Mouse (Mus musculus): ENCODE data around the gene Cul9.
"Not testable (repeated sequence)": the region's sequence is repeated elsewhere in the genome, so short reads cannot be mapped to it uniquely, and the experiment has no call there.

Gene Cul9

DNA sequence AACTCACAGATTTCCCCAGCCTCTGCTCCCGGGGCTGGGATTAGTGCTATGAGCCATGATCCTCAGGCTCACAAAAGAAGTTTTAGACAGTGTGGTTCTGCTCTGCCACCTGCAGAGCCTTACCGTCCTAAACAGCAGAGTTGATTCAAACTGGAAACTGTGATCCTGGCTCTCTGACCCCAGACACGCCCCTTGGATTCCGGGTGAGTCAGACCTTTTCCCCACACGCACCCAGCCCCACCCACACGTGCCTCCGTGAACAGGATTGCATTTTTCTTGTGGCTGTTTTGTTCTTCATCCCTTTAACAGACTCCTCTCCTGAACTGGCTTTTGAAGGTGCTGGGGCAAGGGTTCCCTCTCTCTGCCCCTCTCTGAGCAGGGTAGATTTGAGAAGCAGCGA lies 48.2 kb downstream of the Cul9 start:
- no peak for DNase-seq

GRCm38 (mm10) chr17:46496623-46497434 lies 49.4 kb downstream of the Cul9 start, which contains the start of gene Dnph1:
TSS of gene Dnph1 (plus strand) at chr17:46496711.
- DNase-seq = peak; percentile 81

- not testable (repeated sequence) for DNase-seq
Measured at GRCm38 (mm10) chr17:46496081-46496480, 50.1 kb downstream of the Cul9 start.

GRCm38 (mm10) chr17:46495486-46495885 lies 50.7 kb downstream of the Cul9 start:
- no peak for DNase-seq

GRCm38 (mm10) chr17:46487431-46487830 lies 58.8 kb downstream of the Cul9 start, which contains the start of gene Ttbk1:
TSS of gene Ttbk1 (minus strand) at chr17:46487675.
- DNase-seq = peak; percentile 72

DNA sequence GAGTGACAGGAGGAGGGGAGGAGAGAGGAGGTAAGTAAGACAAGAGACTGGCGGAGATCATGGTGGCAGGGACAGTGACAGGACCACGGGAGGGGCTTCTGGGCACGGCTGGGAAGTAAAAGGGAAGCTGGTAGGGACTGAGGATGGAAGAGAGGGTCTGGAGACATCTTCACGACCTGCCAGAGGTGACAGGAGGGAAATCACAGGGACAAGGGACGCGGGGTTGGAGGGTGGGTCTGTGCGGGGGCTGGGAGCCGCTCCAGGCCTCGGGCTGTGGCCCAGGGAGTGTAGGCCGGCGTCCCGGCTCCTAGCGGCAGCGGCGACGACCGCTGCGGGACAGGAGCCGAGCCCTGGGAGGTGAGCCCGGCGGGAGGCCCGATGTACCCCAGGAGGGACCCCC lies 59.2 kb downstream of the Cul9 start:
- peak; percentile 43 for DNase-seq

GRCm38 (mm10) chr17:46484461-46484875 lies 61.7 kb downstream of the Cul9 start:
- DNase-seq = no peak

GRCm38 (mm10) chr17:46484021-46484431 lies 62.2 kb downstream of the Cul9 start:
- DNase-seq = no peak

GRCm38 (mm10) chr17:46483561-46484001 lies 62.6 kb downstream of the Cul9 start:
- DNase-seq = peak; percentile 43

DNA sequence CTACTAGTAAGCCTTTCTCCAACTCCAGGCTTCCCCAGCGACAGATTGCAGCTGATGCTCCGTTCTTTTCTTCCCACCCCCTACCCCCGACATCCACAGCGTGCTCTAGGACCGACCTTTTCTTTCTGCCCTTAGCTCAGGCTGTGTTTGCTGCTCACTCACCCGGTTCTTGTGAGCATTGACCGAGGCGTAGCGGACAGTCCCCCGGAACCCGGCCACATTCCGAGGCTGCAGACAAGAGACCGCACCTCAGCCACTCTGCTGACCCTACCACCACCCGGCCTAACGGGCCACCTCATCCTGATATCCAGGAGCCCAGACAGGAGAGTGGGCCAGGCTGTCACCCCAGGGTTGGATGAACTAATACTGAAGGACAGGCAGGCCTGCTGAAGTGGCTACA lies 68.9 kb downstream of the Cul9 start:
- DNase-seq = no peak

- DNase-seq = no peak
Measured at GRCm38 (mm10) chr17:46476601-46477000, 69.6 kb downstream of the Cul9 start.

DNA sequence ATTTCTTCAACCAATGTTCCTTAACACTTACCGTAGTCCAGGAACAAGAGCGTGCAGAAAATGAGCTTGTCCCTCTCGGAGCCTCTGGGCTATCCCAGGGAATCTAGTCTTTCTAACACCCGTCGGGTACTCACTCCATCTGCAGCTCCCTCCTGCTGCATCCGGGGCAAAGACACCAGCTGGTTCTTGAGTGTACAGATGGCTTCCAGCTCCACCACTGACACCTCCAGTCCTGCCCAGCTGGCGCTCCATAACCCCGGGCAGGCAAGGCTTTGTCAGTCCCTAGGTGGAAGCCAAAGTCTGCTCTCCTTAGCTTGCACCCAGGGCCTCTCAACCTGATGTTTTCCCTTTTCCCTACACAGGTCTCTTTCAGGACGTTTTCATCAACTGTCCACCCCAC lies 78.4 kb downstream of the Cul9 start:
- DNase-seq = no peak

DNA sequence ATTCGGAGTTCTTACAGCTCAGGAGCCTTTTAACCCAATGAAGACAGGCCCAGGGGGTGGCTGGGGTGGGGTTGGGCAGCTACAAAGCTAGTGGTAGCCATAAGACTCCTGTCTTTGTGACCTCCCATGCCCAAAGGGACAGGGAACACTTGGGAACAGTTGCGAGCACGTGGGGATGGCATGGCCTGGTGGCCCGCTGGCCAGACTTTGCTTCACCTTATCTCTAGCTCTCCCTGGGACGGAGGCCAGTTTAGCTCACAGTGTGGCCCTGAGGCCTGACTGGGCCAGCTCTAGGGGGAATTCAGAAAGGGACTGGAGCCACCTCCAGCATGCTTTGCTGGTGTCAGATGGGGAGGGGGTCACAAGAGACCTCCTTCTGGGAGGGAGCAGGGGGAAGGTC lies 84.0 kb downstream of the Cul9 start:
- DNase-seq = no peak

DNA sequence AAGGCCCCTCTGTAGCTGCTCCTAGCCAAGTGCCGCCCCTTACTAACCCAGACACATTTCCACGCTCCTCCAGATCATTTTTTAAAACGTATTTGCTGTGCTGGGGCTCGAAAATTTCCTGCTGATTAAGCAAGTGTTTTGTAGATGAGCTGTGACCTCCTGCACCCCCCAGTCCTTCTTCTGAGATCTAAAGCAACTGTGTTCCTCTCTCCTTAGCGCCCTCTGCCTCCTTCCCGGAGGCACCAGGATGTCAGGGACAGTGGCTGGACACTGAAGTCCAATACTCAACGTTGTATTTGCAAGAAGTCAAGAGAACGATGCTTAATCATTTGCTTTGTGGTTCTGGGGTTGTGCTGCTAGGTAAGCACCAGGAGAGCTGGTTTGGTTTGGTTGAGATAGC lies 84.8 kb downstream of the Cul9 start:
- DNase-seq = no peak

DNA sequence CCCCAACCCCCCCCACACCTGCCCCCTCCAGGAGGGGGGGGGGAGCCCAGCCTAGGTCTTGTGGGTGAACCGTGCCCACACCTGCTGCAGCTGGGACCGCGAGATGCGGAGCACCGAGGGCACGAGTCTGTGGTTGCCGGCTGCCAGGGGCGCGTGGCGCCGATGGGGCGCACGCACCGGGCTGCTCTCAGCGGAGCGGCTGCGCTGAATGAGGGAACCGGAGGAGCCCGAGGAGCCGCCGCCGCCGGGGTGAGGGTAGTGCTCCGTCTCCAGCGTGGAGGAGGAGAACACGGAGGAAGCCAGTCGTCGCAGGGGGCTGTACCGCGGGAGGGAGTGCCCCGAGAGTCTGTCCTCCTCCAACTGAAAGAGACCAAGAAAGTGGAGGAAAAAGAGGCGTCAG lies 85.5 kb downstream of the Cul9 start:
- DNase-seq = no peak

DNA sequence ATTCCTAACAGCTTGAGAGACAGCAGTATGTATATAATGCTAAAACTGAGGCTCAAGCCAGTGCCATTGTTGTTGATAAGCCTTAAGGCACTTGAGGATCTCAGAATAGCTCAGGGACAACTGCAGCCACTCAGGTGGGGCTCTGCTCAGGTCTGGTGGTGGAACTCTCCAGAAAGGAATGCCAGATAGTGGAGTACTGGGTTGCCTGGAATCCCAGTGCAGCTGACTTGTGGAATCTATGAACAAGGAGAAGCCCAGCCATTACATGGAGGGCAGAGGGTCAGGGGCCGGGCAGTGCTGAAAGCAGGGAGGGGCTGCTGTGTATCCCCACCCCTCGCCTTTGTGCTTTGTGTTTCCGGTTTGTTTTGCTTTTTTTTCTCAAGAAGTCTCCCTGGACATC lies 87.7 kb downstream of the Cul9 start:
- DNase-seq = no peak

DNA sequence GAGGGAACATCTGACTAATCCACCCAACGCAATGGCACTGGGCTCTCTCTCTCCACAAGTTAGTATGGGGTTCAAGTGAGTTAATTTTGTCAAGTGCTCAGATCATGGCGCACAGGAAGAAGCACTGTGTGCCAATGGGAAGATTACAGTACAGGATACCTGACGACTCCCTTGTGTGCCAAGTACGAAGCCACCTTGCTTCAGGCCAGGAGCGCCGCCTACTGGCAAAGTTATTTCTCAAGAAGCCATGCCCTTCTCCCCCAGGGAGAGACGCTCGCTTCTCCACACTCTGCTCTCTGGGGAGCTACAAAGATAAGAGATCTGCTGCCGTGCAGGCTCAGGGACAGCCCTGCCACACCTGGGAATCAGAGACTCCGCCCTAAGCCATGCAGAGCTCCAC lies 88.4 kb downstream of the Cul9 start:
- peak; percentile 48 for DNase-seq

GRCm38 (mm10) chr17:46455110-46455691 lies 91.0 kb downstream of the Cul9 start:
- peak; percentile 40 for DNase-seq

DNA sequence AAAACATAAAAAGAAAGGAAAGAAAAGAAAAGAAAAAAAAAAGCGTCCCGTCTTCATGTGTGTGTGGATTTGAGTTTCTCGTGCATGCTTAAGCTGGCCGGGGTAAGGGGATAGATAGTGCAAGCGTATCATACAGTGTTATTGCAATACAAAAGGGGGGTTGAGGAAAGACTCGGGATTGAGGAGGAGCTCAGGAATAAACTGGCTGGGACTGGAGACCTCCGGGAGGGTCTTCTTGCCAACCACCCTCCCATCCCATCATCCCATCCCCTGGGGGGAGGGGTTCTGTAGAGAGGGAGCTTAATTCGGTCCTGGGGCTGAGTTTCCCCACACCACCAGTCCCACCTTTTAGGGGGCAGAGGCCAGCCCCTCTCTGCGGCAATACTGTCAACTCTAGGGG lies 91.6 kb downstream of the Cul9 start:
- no peak for DNase-seq

DNA sequence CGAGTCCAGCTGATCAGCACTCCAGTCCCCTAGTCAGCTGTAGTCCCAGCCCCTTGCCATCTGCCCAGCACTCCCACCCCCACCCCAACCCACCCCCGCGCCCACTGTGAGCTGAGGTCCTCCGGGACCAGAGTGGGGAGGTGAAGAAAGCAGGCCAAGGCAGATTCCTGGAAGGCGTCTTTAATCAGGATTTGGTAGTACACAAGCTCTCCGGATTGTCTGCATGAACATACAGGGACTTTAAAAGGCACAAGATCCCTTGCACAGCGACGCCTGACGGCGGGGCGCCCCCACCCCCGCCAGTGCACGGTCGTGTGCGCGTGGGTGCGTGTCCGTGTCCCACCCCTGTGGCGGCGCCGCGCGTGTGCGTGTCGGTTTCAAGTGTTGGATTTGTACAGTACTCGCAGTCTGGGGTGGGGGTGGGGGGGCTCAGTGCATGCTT lies 92.2 kb downstream of the Cul9 start:
- no peak for DNase-seq

GRCm38 (mm10) chr17:46453302-46453948 lies 92.8 kb downstream of the Cul9 start:
- no peak for DNase-seq

- no peak for DNase-seq
Measured at GRCm38 (mm10) chr17:46452683-46453082, 93.5 kb downstream of the Cul9 start.
